Mouse (Mus musculus): Measurements from ENCODE around the gene Slc25a1.
A peak's percentile ranks its signal among the peaks of the same experiment; 100 is the strongest.

The Slc25a1 gene

GRCm38 (mm10) chr16:17921325-17922162, 6.5 kb downstream of the Slc25a1 start:
- peak; percentile 95 for DNase-seq (ENCODE audit: low spot score)

DNA sequence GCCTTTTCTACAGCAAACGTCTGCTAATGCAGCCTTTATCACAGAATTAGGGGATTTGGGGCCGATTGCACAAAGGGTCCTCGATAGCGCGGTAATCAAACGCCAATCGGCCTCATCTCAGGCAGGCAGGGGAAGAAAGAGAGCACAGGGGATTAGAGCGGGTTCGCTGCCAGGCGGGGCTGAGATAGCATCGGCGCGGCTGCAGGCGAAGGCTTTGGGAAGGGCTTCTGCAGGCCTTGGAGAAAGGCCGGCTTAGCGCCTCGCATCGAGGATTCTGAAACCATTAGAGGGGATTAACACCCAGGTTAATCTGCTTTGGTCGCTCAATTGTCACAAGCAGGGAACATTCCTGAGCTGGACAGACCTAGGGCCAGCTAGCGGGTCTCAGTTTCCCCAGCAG, 7.4 kb downstream of the Slc25a1 start:
- no peak for DNase-seq (ENCODE audit: low spot score)

- peak; percentile 33 for DNase-seq (ENCODE audit: low spot score)
Observed at GRCm38 (mm10) chr16:17914307-17915249, 13.4 kb downstream of the Slc25a1 start, which contains the start of gene Gsc2. Gene Gsc2, minus strand, starts transcription at chr16:17915059.

DNA sequence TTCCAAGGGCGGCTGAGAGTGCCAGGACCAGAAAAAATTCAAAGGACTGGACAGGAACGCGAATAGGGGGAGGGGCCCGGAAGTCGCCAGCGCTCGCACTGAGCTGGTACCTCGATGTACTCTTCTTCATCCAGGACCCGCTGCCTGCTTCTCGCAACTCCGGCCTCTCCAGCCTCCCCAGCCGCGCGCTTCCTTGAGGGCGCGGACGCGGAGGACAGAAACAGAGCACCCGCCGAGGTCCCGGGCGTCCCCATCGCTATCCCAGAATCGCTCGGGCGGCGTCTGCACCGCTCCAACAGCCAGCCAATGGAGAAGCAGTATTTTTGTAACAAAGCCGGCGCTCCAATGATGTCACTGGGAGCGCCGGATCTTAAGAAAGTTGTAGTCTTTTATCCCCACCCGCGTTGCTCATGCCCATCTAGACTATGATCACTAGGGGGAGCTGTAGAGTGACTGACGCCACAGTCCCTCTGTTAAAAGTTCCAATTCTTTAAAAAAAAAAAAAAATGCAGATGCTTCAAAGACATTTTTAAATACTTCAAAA, 16.9 kb downstream of the Slc25a1 start, which contains the start of gene Ess2:
TSS of gene Ess2 (minus strand) at position 297 of the 544 bp plus-strand sequence.
- peak; percentile 92 for DNase-seq (ENCODE audit: low spot score)

- no peak for DNase-seq (ENCODE audit: low spot score)
Observed at GRCm38 (mm10) chr16:17898462-17898861, 29.6 kb downstream of the Slc25a1 start, which contains the start of the genes Dgcr2 and Tssk2. Gene Dgcr2, minus strand, starts transcription at chr16:17898562. Gene Tssk2, plus strand, starts transcription at chr16:17898637.

DNA sequence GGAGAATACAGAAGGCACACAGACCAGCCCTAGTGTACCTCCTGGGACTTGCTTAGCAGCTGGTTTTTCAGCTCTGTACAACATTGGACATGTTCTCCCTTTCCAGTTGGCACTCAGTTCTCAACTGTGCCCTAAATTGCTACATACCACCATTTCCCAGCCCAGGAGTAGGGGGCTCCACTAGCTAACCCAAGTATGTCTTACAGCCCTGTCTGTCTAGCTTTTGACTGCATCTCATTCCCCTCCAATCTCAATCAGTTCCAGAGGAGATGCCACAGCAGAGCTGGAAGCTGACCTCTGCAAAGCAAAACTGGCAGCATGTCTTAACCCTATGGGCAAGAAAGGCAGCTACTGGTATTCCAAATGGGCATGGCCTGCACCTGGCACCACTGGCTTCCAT, 31.9 kb downstream of the Slc25a1 start:
- no peak for DNase-seq (ENCODE audit: low spot score)

- no peak for DNase-seq (ENCODE audit: low spot score)
Observed at GRCm38 (mm10) chr16:17893923-17894322, 34.1 kb downstream of the Slc25a1 start, which contains the start of gene Tssk1. Gene Tssk1, plus strand, starts transcription at chr16:17894223.

DNA sequence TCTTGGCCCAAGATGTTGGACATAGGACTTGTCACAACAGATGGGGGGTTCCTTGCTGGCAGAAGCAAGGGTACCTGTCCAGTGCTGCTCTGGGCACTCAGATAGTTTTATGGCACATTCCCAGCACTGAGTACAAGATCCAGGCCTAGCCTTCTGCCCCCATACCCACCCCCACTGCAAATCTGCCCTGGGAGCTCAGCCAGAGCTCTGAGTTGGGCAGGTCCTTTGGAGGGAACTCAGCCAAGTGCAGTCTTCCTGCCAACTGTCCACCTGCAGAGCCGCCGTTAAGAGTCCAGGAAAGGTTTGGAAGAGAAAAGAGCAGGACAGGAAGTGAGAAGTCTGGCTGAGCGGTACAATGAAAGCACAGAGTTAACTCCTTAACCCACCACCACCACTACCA, 35.4 kb downstream of the Slc25a1 start:
- no peak for DNase-seq (ENCODE audit: low spot score)

- peak; percentile 97 for DNase-seq (ENCODE audit: low spot score)
Observed at GRCm38 (mm10) chr16:17891567-17891959, 36.5 kb downstream of the Slc25a1 start, which contains the start of gene Gm20518. Gene Gm20518, minus strand, starts transcription at chr16:17891671.

DNA sequence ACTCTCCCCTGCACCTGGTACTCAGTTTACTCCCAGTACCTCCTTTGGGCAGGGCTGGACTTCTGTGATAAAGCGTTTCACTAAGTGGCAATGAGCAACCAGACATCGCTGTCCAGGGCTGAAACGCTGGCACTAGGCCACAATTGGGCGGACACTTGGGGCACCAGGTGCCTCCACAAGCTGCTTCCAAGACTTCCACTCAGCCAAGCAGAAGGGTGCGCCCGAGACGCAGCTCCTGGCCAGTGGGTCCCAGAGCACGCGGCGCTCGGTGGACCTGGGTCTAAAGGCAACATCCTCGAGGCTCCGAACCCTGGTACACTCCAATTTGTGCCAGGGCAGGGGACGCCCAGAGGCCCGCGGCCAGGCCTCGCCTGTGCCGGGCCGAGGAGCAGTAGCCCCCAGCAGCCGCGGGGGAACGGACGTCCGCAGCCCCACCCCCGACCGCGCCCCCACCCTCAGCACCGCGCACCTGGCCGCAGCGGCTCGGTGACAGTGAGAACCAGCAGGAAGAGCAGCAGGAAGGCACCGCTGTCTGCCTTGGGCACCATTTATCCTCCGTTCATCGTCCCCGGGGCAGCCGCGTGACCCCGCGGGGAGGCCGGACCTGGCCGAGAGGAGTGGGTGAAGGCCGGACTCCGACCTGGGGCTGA, 37.0 kb downstream of the Slc25a1 start:
- DNase-seq (ENCODE audit: low spot score), result no peak

- no peak for DNase-seq (ENCODE audit: low spot score)
Observed at GRCm38 (mm10) chr16:17890342-17890727, 37.7 kb downstream of the Slc25a1 start.

- no peak for DNase-seq (ENCODE audit: low spot score)
Observed at GRCm38 (mm10) chr16:17889689-17890341, 38.2 kb downstream of the Slc25a1 start.

DNA sequence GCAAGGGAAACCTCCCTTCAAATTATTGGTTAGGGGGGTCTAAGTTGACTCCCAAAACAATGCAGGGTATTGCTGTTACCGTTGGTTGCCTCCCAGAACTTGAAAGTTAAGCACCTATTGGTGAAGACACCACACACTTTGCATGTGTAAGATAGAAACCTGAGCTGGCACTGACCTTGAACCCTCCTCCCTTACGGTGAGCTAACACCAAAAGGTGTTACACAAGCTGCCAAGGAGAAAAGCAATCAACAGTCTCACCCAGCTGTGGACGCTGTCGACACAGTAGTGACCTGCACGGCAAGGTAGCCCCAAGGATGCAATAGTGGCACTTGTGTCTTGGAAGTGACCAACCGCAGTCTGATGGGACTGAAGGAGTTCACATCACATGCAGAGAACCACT, 43.9 kb downstream of the Slc25a1 start:
- DNase-seq (ENCODE audit: low spot score), result no peak

- DNase-seq (ENCODE audit: low spot score), result no peak
Observed at GRCm38 (mm10) chr16:17882196-17882595, 45.8 kb downstream of the Slc25a1 start.

DNA sequence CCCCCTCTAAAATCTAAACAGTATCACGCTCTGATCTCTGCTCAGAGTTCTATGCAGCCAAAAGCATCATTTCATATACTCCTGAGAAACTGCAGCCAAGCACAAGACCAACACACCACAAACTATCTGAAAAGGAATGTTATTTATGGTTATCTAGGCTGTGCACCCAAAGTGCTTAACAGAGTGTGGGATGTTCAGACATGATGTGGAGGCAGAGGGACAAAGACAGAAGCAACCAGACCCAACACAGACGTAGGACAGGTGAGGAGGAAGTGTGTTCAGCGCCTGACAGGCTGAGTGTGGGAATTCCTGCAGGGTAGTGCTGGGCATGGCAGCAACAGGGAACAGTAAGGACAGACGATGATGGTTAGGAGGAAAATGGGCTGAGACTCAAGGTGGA, 48.4 kb downstream of the Slc25a1 start:
- DNase-seq (ENCODE audit: low spot score), result no peak

DNA sequence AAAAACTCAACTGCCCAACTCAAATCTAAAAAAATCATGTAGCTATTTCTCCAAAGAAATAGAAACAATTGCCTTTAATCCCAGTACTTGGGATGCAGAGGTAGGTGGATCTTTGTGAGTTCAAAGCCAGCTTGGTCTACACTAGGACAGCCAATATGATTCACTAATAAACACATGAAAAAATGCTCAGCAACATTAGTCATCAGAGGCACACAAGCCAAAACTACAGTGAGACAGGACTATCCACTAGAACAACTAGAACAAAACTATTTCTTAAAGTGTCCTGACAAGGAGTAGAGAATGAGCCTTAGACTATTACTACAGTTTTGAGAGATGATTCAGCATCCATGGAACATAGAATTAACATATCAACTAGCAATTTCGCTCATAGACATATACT, 51.9 kb downstream of the Slc25a1 start:
- no peak for DNase-seq (ENCODE audit: low spot score)

All from T-cell, adult 2 months (primary cell).